8 mouse cellular contexts compared by ENCODE assay signal in genomic region chr4:148101801-148102527, GRCm38 (mm10). TPM values are rescaled to one million over a fixed set of nuclear protein-coding genes. Genes with fewer than 3 reads are reported as not detected.
DNase-seq lines count a peak whose midpoint lies in the region; ATAC-seq and TF ChIP-seq lines count a peak whose summit lies in the region.

No protein-coding gene starts in this region.

- H3K36me3 ChIP-seq in forebrain, embryonic 10.5 days (replicated peaks): peaks cover 3% of the 10 kb centered on the region; the same call in 1 of the 2 replicates
- H3K36me3 ChIP-seq in heart, embryonic 16.5 days (ENCODE audit: control insufficient read depth, insufficient read depth): no peaks in the 10 kb centered on the region
- H3K36me3 ChIP-seq in liver, embryonic 14.5 days (replicated peaks; ENCODE audit: control insufficient read depth, insufficient read depth, low read depth): no peaks in the 10 kb centered on the region

- TF ChIP-seq POLR2A in bone marrow macrophage, adult 2 months (IDR thresholded peaks at IDR 0.05; ENCODE audit: borderline replicate concordance, low read depth, low read length): no peak

- H3K4me1 ChIP-seq in bone marrow macrophage, adult 2 months (ENCODE audit: control insufficient read depth, insufficient read depth, low read length): no peaks in the 10 kb centered on the region
- peaks cover 21% of the 10 kb centered on the region for H3K4me1 ChIP-seq in forebrain, embryonic 10.5 days
- peaks cover 4% of the 10 kb centered on the region; the same call in 1 of the 2 replicates for H3K4me1 ChIP-seq in heart, embryonic 16.5 days (ENCODE audit: control insufficient read depth, insufficient read depth, low read length)
- no peaks in the 10 kb centered on the region for H3K4me1 ChIP-seq in liver, embryonic 14.5 days (replicated peaks; ENCODE audit: control insufficient read depth in 2 of 2, insufficient read depth in 2 of 2, low read length in 1 of 2)

- H3K4me3 ChIP-seq in bone marrow macrophage, adult 2 months (ENCODE audit: insufficient read depth, low read length): 0 out of 2 replicates have a peak overlapping the region, but pooled peaks have one; percentile 4
- peak overlapping the region; percentile 44 for H3K4me3 ChIP-seq in forebrain, embryonic 10.5 days
- peak overlapping the region; percentile 38 for H3K4me3 ChIP-seq in heart, embryonic 16.5 days (ENCODE audit: low read length)
- H3K4me3 ChIP-seq in liver, embryonic 14.5 days (ENCODE audit: insufficient read depth in 1 of 2, low read depth in 2 of 2, low read length in 2 of 2): 0 out of 4 replicates have a peak overlapping the region, but pooled peaks of 1 of the 2 experiments have one; percentile 6

- peak overlapping the region; percentile 62 for H3K9ac ChIP-seq in heart, embryonic 16.5 days (ENCODE audit: low read length)
- no peak overlapping the region for H3K9ac ChIP-seq in liver, embryonic 14.5 days (replicated peaks)

- no peak for TF ChIP-seq EP300 in liver, embryonic 14.5 days (IDR thresholded peaks at IDR 0.05; ENCODE audit: low read depth)

- 18% methylated on average over 29 of the region's 29 CpGs for WGBS in forebrain, embryonic 10.5 days
- WGBS in heart, embryonic 16.5 days: 17% methylated on average over 29 of the region's 29 CpGs
- 13% methylated on average over 29 of the region's 29 CpGs for WGBS in liver, embryonic 14.5 days (ENCODE audit: insufficient replicate concordance)

- peak; percentile 73 for ATAC-seq in heart, embryonic 16.5 days (replicated peaks; ENCODE audit: extremely low read depth, insufficient read depth, low FRiP score)
- ATAC-seq in liver, embryonic 14.5 days (ENCODE audit: insufficient read depth): peak; percentile 41; the same call in 1 of the 2 replicates

- DNase-seq in CD4-positive, CD25-positive, alpha-beta regulatory T cell, adult 2 months (ENCODE audit: low read depth, low spot score): peak; percentile 65
- DNase-seq in forebrain, embryonic 10.5 days (ENCODE audit: extremely low spot score, low spot score): peak; percentile 77
- DNase-seq in kidney, postnatal 25 days: peak; percentile 54
- no peak for DNase-seq in liver, embryonic 14.5 days (ENCODE audit: low read depth in 3 of 3, low spot score in 3 of 3)
- DNase-seq in naive thymus-derived CD4-positive, alpha-beta T cell, adult 2 months (ENCODE audit: low read depth): peak; percentile 58
- DNase-seq in thymus, postnatal 10 days (ENCODE audit: low spot score in 2 of 2): peak; percentile 87 to 89

- no peak for TF ChIP-seq CTCF in bone marrow macrophage, adult 2 months (IDR thresholded peaks at IDR 0.05; ENCODE audit: low read depth, low read length)
- peak; percentile 51 for TF ChIP-seq CTCF in liver, embryonic 14.5 days (IDR thresholded peaks at IDR 0.05; ENCODE audit: low read depth)

- no peak overlapping the region for H3K27ac ChIP-seq in bone marrow macrophage, adult 2 months (ENCODE audit: insufficient read depth, low read depth, low read length)
- peak overlapping the region; percentile 83 for H3K27ac ChIP-seq in forebrain, embryonic 10.5 days
- H3K27ac ChIP-seq in heart, embryonic 16.5 days (ENCODE audit: low read length): no peak overlapping the region
- H3K27ac ChIP-seq in liver, embryonic 14.5 days: no peak overlapping the region

- H3K9me3 ChIP-seq in forebrain, embryonic 10.5 days: no peaks in the 10 kb centered on the region
- no peaks in the 10 kb centered on the region for H3K9me3 ChIP-seq in heart, embryonic 16.5 days (replicated peaks; ENCODE audit: control insufficient read depth, low read length)
- H3K9me3 ChIP-seq in liver, embryonic 14.5 days (ENCODE audit: control insufficient read depth, low read length): no peaks in the 10 kb centered on the region

- H3K27me3 ChIP-seq in forebrain, embryonic 10.5 days (ENCODE audit: poor library complexity, severe bottlenecking): peaks cover 19% of the 10 kb centered on the region
- peaks cover 4% of the 10 kb centered on the region; the same call in 1 of the 2 replicates for H3K27me3 ChIP-seq in heart, embryonic 16.5 days (ENCODE audit: control insufficient read depth, insufficient read depth, low read length)
- no peaks in the 10 kb centered on the region; the same call in 1 of the 2 replicates for H3K27me3 ChIP-seq in liver, embryonic 14.5 days (ENCODE audit: control insufficient read depth, insufficient read depth, low read length)

- peak overlapping the region; percentile 72 for H3K4me2 ChIP-seq in heart, embryonic 16.5 days (ENCODE audit: low read depth, low read length)
- peak overlapping the region; percentile 43 for H3K4me2 ChIP-seq in liver, embryonic 14.5 days (ENCODE audit: low read depth)

RNA-seq across cellular contexts. Expression of gene Agtrap, which starts 14.1 kb away (rescaled TPM):
- polyA plus RNA-seq in bone marrow macrophage, adult 2 months (2012; ENCODE audit: insufficient read depth, insufficient read length, missing spikeins): 34.0 and 34.7 TPM in 2 replicates
- polyA plus RNA-seq in forebrain, embryonic 10.5 days (2016; fragmentation: Nextera tagmentation; extraction: Ambion mirVana): 19.4 TPM in 2 replicates
- polyA plus RNA-seq in heart, embryonic 16.5 days (2015; fragmentation: Nextera tagmentation; extraction: Ambion mirVana): 17.2 and 17.9 TPM in 2 replicates
- polyA plus RNA-seq in liver, embryonic 14.5 days (2012; rRNA removed): 4.0 and 4.1 TPM in 2 replicates
- polyA plus RNA-seq in liver, embryonic 14.5 days (2014; fragmentation: Nextera tagmentation; extraction: Ambion mirVana): 8.2 and 9.9 TPM in 2 replicates

RNA-seq across cellular contexts. Expression of gene Mad2l2, which starts 28.2 kb away (rescaled TPM):
- polyA plus RNA-seq in bone marrow macrophage, adult 2 months (2012; ENCODE audit: insufficient read depth, insufficient read length, missing spikeins): 30.5 and 30.6 TPM in 2 replicates
- 61.8 and 64.5 TPM in 2 replicates for polyA plus RNA-seq in forebrain, embryonic 10.5 days (2016; fragmentation: Nextera tagmentation; extraction: Ambion mirVana)
- 35.5 and 36.0 TPM in 2 replicates for polyA plus RNA-seq in heart, embryonic 16.5 days (2015; fragmentation: Nextera tagmentation; extraction: Ambion mirVana)
- polyA plus RNA-seq in liver, embryonic 14.5 days (2012; rRNA removed): 7.5 and 9.4 TPM in 2 replicates
- 17.7 and 19.1 TPM in 2 replicates for polyA plus RNA-seq in liver, embryonic 14.5 days (2014; fragmentation: Nextera tagmentation; extraction: Ambion mirVana)

RNA-seq across cellular contexts. Expression of gene Draxin, which starts 28.5 kb away (rescaled TPM):
- polyA plus RNA-seq in bone marrow macrophage, adult 2 months (2012; ENCODE audit: insufficient read depth, insufficient read length, missing spikeins): 0.20 TPM in 1 of 2 replicates, not detected in the other
- 1.6 and 2.2 TPM in 2 replicates for polyA plus RNA-seq in forebrain, embryonic 10.5 days (2016; fragmentation: Nextera tagmentation; extraction: Ambion mirVana)
- 0.02 TPM in 1 of 2 replicates, not detected in the other for polyA plus RNA-seq in heart, embryonic 16.5 days (2015; fragmentation: Nextera tagmentation; extraction: Ambion mirVana)
- polyA plus RNA-seq in liver, embryonic 14.5 days (2012; rRNA removed): 0.16 and 0.22 TPM in 2 replicates
- 0.04 and 0.05 TPM in 2 replicates for polyA plus RNA-seq in liver, embryonic 14.5 days (2014; fragmentation: Nextera tagmentation; extraction: Ambion mirVana)

RNA-seq across cellular contexts. Expression of gene Fbxo6, which starts 50.0 kb away (rescaled TPM):
- 34.9 and 37.8 TPM in 2 replicates for polyA plus RNA-seq in bone marrow macrophage, adult 2 months (2012; ENCODE audit: insufficient read depth, insufficient read length, missing spikeins)
- polyA plus RNA-seq in forebrain, embryonic 10.5 days (2016; fragmentation: Nextera tagmentation; extraction: Ambion mirVana): 8.4 and 10.4 TPM in 2 replicates
- 21.7 and 24.4 TPM in 2 replicates for polyA plus RNA-seq in heart, embryonic 16.5 days (2015; fragmentation: Nextera tagmentation; extraction: Ambion mirVana)
- polyA plus RNA-seq in liver, embryonic 14.5 days (2012; rRNA removed): 7.4 and 7.5 TPM in 2 replicates
- polyA plus RNA-seq in liver, embryonic 14.5 days (2014; fragmentation: Nextera tagmentation; extraction: Ambion mirVana): 15.0 and 15.1 TPM in 2 replicates

RNA-seq across cellular contexts. Expression of gene Fbxo44, which starts 58.3 kb away (rescaled TPM):
- polyA plus RNA-seq in bone marrow macrophage, adult 2 months (2012; ENCODE audit: insufficient read depth, insufficient read length, missing spikeins): 5.9 and 8.3 TPM in 2 replicates
- polyA plus RNA-seq in forebrain, embryonic 10.5 days (2016; fragmentation: Nextera tagmentation; extraction: Ambion mirVana): 33.4 and 34.4 TPM in 2 replicates
- 32.4 and 33.8 TPM in 2 replicates for polyA plus RNA-seq in heart, embryonic 16.5 days (2015; fragmentation: Nextera tagmentation; extraction: Ambion mirVana)
- 1.0 and 1.2 TPM in 2 replicates for polyA plus RNA-seq in liver, embryonic 14.5 days (2012; rRNA removed)
- polyA plus RNA-seq in liver, embryonic 14.5 days (2014; fragmentation: Nextera tagmentation; extraction: Ambion mirVana): 0.43 and 0.46 TPM in 2 replicates

Comparison
In these comparisons a context has a peak if more than half of its experiments do, and no peak if none do; other contexts are left out.
1. DNase-seq: peak in CD4-positive, CD25-positive, alpha-beta regulatory T cell, adult 2 months (single experiment), forebrain, embryonic 10.5 days (single experiment), kidney, postnatal 25 days (2 of 2), naive thymus-derived CD4-positive, alpha-beta T cell, adult 2 months (single experiment) and thymus, postnatal 10 days (2 of 2); none in liver, embryonic 14.5 days (0 of 3).